23 mouse cellular contexts compared by ENCODE assay signal in the genomic region with DNA sequence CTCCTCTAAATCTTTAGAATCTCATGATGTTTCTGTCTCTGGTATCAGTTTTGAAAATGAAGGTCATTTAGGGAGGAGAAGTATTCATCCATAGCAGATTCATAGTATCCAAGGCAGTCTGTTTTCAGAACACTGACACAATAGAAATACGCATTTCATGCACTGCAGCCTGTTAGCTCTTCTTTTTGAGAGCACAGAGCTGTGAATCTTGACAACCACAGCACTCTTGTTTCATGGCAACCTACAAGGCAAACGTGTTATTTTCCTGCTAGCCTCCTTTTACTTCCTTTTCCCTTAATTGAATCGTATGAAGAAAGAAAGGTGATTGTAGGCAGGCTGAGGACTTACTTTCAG. TPM values are rescaled to one million over a fixed set of nuclear protein-coding genes. Genes with fewer than 3 reads are reported as not detected.
DNase-seq lines count a peak whose midpoint lies in the region; ATAC-seq lines count a peak whose summit lies in the region.
"Had no signal": no experiment of that assay in that cellular context is flagged by ENCODE, and none has a peak within 500 bp of the region (broad histone marks: within the 10 kb centered on the region; RNA-seq: fewer than 3 reads in every experiment).

No protein-coding gene starts in this region.

- DNase-seq in hindbrain, embryonic 10.5 days (ENCODE audit: low spot score), result no peak
- DNase-seq in midbrain, embryonic 14.5 days, result no peak
- peak; percentile 15 for DNase-seq in splenic B cell, adult 2 months (ENCODE audit: low read depth, low spot score)
- DNase-seq: adrenal gland, adult 8-10 months; gastrocnemius, postnatal 25 days; kidney, adult 9 months; kidney, postnatal 36 days; right cerebral cortex, adult 18-20 months; thymus, adult 2 months had no signal

- no peak overlapping the region for H3K9ac ChIP-seq in forebrain, embryonic 13.5 days
- H3K9ac ChIP-seq in forebrain, embryonic 12.5 days, result no peak overlapping the region
- H3K9ac ChIP-seq in hindbrain, embryonic 13.5 days, result no peak overlapping the region
- H3K9ac ChIP-seq in midbrain, embryonic 14.5 days (replicated peaks; ENCODE audit: low read length), result 0 out of 2 replicates have a peak overlapping the region, but pooled peaks have one; percentile 12
- H3K9ac ChIP-seq in midbrain, embryonic 13.5 days (replicated peaks), result no peak overlapping the region
- H3K9ac ChIP-seq in kidney, embryonic 15.5 days, result no peak overlapping the region
- H3K9ac ChIP-seq: embryonic facial prominence, embryonic 13.5 days; liver, embryonic 15.5 days; neural tube, embryonic 12.5 days had no signal

- WGBS in forebrain, embryonic 13.5 days, result 54% methylated on average over 3 of the region's 3 CpGs
- WGBS in forebrain, embryonic 12.5 days, result 53% methylated on average over 3 of the region's 3 CpGs
- 32% methylated on average over 3 of the region's 3 CpGs for WGBS in hindbrain, embryonic 13.5 days
- 45% methylated on average over 3 of the region's 3 CpGs for WGBS in hindbrain, embryonic 10.5 days
- 24% methylated on average over 3 of the region's 3 CpGs for WGBS in midbrain, embryonic 14.5 days
- 31% methylated on average over 3 of the region's 3 CpGs for WGBS in midbrain, embryonic 13.5 days
- WGBS in kidney, embryonic 15.5 days, result 58% methylated on average over 3 of the region's 3 CpGs

- no peak overlapping the region for H3K4me2 ChIP-seq in forebrain, embryonic 13.5 days
- no peak overlapping the region for H3K4me2 ChIP-seq in forebrain, embryonic 12.5 days
- H3K4me2 ChIP-seq in hindbrain, embryonic 13.5 days, result no peak overlapping the region
- no peak overlapping the region for H3K4me2 ChIP-seq in midbrain, embryonic 14.5 days (ENCODE audit: low read length)
- no peak overlapping the region for H3K4me2 ChIP-seq in midbrain, embryonic 13.5 days (replicated peaks)
- H3K4me2 ChIP-seq in kidney, embryonic 15.5 days, result no peak overlapping the region
- H3K4me2 ChIP-seq: embryonic facial prominence, embryonic 13.5 days; liver, embryonic 15.5 days; neural tube, embryonic 12.5 days had no signal

- 0 out of 2 replicates have a peak, but pooled peaks have one; percentile 10 for ATAC-seq in forebrain, embryonic 13.5 days
- no peak for ATAC-seq in forebrain, embryonic 12.5 days (ENCODE audit: low FRiP score)
- no peak for ATAC-seq in hindbrain, embryonic 13.5 days (ENCODE audit: low FRiP score)
- no peak for ATAC-seq in midbrain, embryonic 14.5 days (ENCODE audit: low FRiP score, low TSS enrichment)
- no peak for ATAC-seq in midbrain, embryonic 13.5 days
- no peak for ATAC-seq in kidney, embryonic 15.5 days (replicated peaks; ENCODE audit: low FRiP score)
- ATAC-seq: CD4-positive, CD25-positive, alpha-beta regulatory T cell, adult 4 months had no signal

- no peak overlapping the region for H3K27ac ChIP-seq in forebrain, embryonic 13.5 days
- no peak overlapping the region for H3K27ac ChIP-seq in forebrain, embryonic 12.5 days
- peak overlapping the region; percentile 31 for H3K27ac ChIP-seq in hindbrain, embryonic 13.5 days
- H3K27ac ChIP-seq in hindbrain, embryonic 10.5 days, result no peak overlapping the region
- H3K27ac ChIP-seq in midbrain, embryonic 14.5 days (replicated peaks; ENCODE audit: low read depth, low read length), result no peak overlapping the region
- H3K27ac ChIP-seq in midbrain, embryonic 13.5 days, result no peak overlapping the region
- no peak overlapping the region for H3K27ac ChIP-seq in kidney, embryonic 15.5 days
- H3K27ac ChIP-seq: embryonic facial prominence, embryonic 13.5 days; liver, embryonic 15.5 days; neural tube, embryonic 12.5 days had no signal

- H3K36me3 ChIP-seq in forebrain, embryonic 13.5 days (ENCODE audit: poor library complexity, severe bottlenecking), result no peaks in the 10 kb centered on the region
- no peaks in the 10 kb centered on the region for H3K36me3 ChIP-seq in forebrain, embryonic 12.5 days (replicated peaks)
- no peaks in the 10 kb centered on the region for H3K36me3 ChIP-seq in hindbrain, embryonic 13.5 days
- H3K36me3 ChIP-seq in hindbrain, embryonic 10.5 days, result no peaks in the 10 kb centered on the region
- no peaks in the 10 kb centered on the region for H3K36me3 ChIP-seq in midbrain, embryonic 14.5 days (ENCODE audit: control insufficient read depth, insufficient read depth, low read length)
- H3K36me3 ChIP-seq in midbrain, embryonic 13.5 days, result no peaks in the 10 kb centered on the region
- H3K36me3 ChIP-seq in splenic B cell, adult 2 months (ENCODE audit: control insufficient read depth, insufficient read depth, low read length, poor library complexity, severe bottlenecking), result no peaks in the 10 kb centered on the region
- no peaks in the 10 kb centered on the region for H3K36me3 ChIP-seq in kidney, embryonic 15.5 days
- H3K36me3 ChIP-seq: embryonic facial prominence, embryonic 13.5 days; liver, embryonic 15.5 days; neural tube, embryonic 12.5 days had no signal

- H3K27me3 ChIP-seq in forebrain, embryonic 13.5 days, result no peaks in the 10 kb centered on the region
- H3K27me3 ChIP-seq in forebrain, embryonic 12.5 days, result no peaks in the 10 kb centered on the region
- no peaks in the 10 kb centered on the region for H3K27me3 ChIP-seq in hindbrain, embryonic 13.5 days
- no peaks in the 10 kb centered on the region for H3K27me3 ChIP-seq in hindbrain, embryonic 10.5 days (ENCODE audit: insufficient read depth, poor library complexity, severe bottlenecking)
- H3K27me3 ChIP-seq in midbrain, embryonic 14.5 days (ENCODE audit: control insufficient read depth, insufficient read depth, low read length), result no peaks in the 10 kb centered on the region
- no peaks in the 10 kb centered on the region for H3K27me3 ChIP-seq in midbrain, embryonic 13.5 days
- no peaks in the 10 kb centered on the region for H3K27me3 ChIP-seq in splenic B cell, adult 2 months (ENCODE audit: control insufficient read depth, insufficient read depth, low read length, poor library complexity, severe bottlenecking)
- no peaks in the 10 kb centered on the region for H3K27me3 ChIP-seq in kidney, embryonic 15.5 days
- H3K27me3 ChIP-seq: embryonic facial prominence, embryonic 13.5 days; liver, embryonic 15.5 days; neural tube, embryonic 12.5 days had no signal

- H3K9me3 ChIP-seq in forebrain, embryonic 13.5 days (replicated peaks), result no peaks in the 10 kb centered on the region
- no peaks in the 10 kb centered on the region for H3K9me3 ChIP-seq in forebrain, embryonic 12.5 days
- H3K9me3 ChIP-seq in hindbrain, embryonic 13.5 days, result no peaks in the 10 kb centered on the region
- no peaks in the 10 kb centered on the region for H3K9me3 ChIP-seq in hindbrain, embryonic 10.5 days
- H3K9me3 ChIP-seq in midbrain, embryonic 14.5 days (ENCODE audit: control insufficient read depth, low read length), result no peaks in the 10 kb centered on the region
- no peaks in the 10 kb centered on the region for H3K9me3 ChIP-seq in midbrain, embryonic 13.5 days
- H3K9me3 ChIP-seq in kidney, embryonic 15.5 days (replicated peaks), result no peaks in the 10 kb centered on the region
- H3K9me3 ChIP-seq: embryonic facial prominence, embryonic 13.5 days; liver, embryonic 15.5 days; neural tube, embryonic 12.5 days had no signal

- no peak overlapping the region for H3K4me3 ChIP-seq in forebrain, embryonic 13.5 days
- no peak overlapping the region for H3K4me3 ChIP-seq in forebrain, embryonic 12.5 days (replicated peaks)
- H3K4me3 ChIP-seq in hindbrain, embryonic 13.5 days, result no peak overlapping the region
- H3K4me3 ChIP-seq in hindbrain, embryonic 10.5 days, result no peak overlapping the region
- H3K4me3 ChIP-seq in midbrain, embryonic 14.5 days (replicated peaks; ENCODE audit: low read depth, low read length), result no peak overlapping the region
- H3K4me3 ChIP-seq in midbrain, embryonic 13.5 days (replicated peaks), result no peak overlapping the region
- no peak overlapping the region for H3K4me3 ChIP-seq in kidney, embryonic 15.5 days (replicated peaks)
- H3K4me3 ChIP-seq: embryonic facial prominence, embryonic 13.5 days; liver, embryonic 15.5 days; neural tube, embryonic 12.5 days had no signal

- H3K4me1 ChIP-seq in forebrain, embryonic 13.5 days, result peaks cover 6% of the 10 kb centered on the region; the same call in 1 of the 2 replicates
- H3K4me1 ChIP-seq in forebrain, embryonic 12.5 days, result peaks cover 9% of the 10 kb centered on the region; the same call in 1 of the 2 replicates
- peaks cover 10% of the 10 kb centered on the region; the same call in 1 of the 2 replicates for H3K4me1 ChIP-seq in hindbrain, embryonic 13.5 days (replicated peaks)
- peaks cover 9% of the 10 kb centered on the region; the same call in 1 of the 2 replicates for H3K4me1 ChIP-seq in hindbrain, embryonic 10.5 days (replicated peaks)
- peaks cover 12% of the 10 kb centered on the region for H3K4me1 ChIP-seq in midbrain, embryonic 14.5 days (ENCODE audit: control insufficient read depth, insufficient read depth, low read length)
- H3K4me1 ChIP-seq in midbrain, embryonic 13.5 days (replicated peaks), result peaks cover 11% of the 10 kb centered on the region
- H3K4me1 ChIP-seq in kidney, embryonic 15.5 days, result no peaks in the 10 kb centered on the region
- H3K4me1 ChIP-seq: embryonic facial prominence, embryonic 13.5 days; liver, embryonic 15.5 days; neural tube, embryonic 12.5 days had no signal

RNA-seq across cellular contexts. Expression of a gene that starts 27.9 kb away (rescaled TPM):
- not detected in 2 replicates for polyA plus RNA-seq in forebrain, embryonic 13.5 days (2015; fragmentation: Nextera tagmentation; extraction: Ambion mirVana)
- polyA plus RNA-seq in forebrain, embryonic 12.5 days (2016; fragmentation: Nextera tagmentation; extraction: Ambion mirVana), result not detected in 2 replicates
- polyA plus RNA-seq in hindbrain, embryonic 13.5 days (2015; fragmentation: Nextera tagmentation; extraction: Ambion mirVana), result not detected in 2 replicates
- polyA plus RNA-seq in hindbrain, embryonic 10.5 days (2016; fragmentation: Nextera tagmentation; extraction: Ambion mirVana), result not detected in 2 replicates
- polyA plus RNA-seq in midbrain, embryonic 14.5 days (2014; fragmentation: Nextera tagmentation; extraction: Ambion mirVana), result not detected in 2 replicates
- polyA plus RNA-seq in midbrain, embryonic 13.5 days (2015; fragmentation: Nextera tagmentation; extraction: Ambion mirVana), result not detected in 2 replicates
- not detected in 2 replicates for polyA plus RNA-seq in kidney, embryonic 15.5 days (2015; fragmentation: Nextera tagmentation; extraction: Ambion mirVana)
- polyA plus RNA-seq: brain, embryonic 14.5 days; CD4-positive, CD25-positive, alpha-beta regulatory T cell, adult 4 months; embryonic facial prominence, embryonic 13.5 days; limb, embryonic 14.5 days; liver, embryonic 15.5 days; lung, embryonic 16.5 days; neural tube, embryonic 12.5 days; Patski; small intestine, adult 2 months; thymus, adult 2 months had no signal
